Comparison of ENCODE assay signal across 17 mouse cellular contexts in the genomic region with DNA sequence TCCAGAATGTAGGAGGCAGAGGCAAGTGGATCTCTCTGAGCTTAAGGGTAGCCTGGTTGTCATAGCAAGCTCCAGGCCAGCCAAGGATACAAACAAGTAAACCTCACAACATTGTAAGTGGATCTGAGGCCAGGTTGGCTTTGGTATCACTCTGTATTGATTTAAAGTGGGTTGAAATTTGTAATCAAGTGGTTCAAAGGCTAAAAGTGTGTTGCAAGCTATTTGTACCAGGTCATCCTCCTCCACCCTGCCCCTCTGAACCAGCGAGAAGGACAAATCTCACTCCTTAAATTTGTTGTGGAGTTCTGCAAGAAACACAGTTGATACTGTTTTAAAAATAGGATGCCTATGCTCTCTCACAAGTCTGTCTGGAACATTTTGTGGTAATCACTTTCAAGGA.
"Had no signal": no experiment of that assay in that cellular context is flagged by ENCODE, and none has a peak within 500 bp of the region (broad histone marks: within the 10 kb centered on the region; RNA-seq: fewer than 3 reads in every experiment).

No protein-coding gene starts in this region.

- DNase-seq: lung, adult 2 months; lung, postnatal 14 days; lung, postnatal 36 days; right cerebral cortex, postnatal 14 days; thymus, adult 2 months; thymus, postnatal 25 days; thymus, postnatal 4 days had no signal

- H3K27me3 ChIP-seq: lung, embryonic 15.5 days; midbrain, embryonic 13.5 days; midbrain, embryonic 15.5 days; neural tube, embryonic 12.5 days; stomach, embryonic 15.5 days had no signal

- H3K27ac ChIP-seq: lung, embryonic 15.5 days; macrophage; midbrain, embryonic 13.5 days; midbrain, embryonic 15.5 days; neural tube, embryonic 12.5 days; stomach, embryonic 15.5 days; stomach, postnatal 0 days had no signal

- H3K4me2 ChIP-seq: lung, embryonic 15.5 days; midbrain, embryonic 11.5 days; midbrain, embryonic 13.5 days; midbrain, embryonic 15.5 days; neural tube, embryonic 12.5 days; stomach, embryonic 15.5 days had no signal

- H3K4me1 ChIP-seq: lung, embryonic 15.5 days; midbrain, embryonic 13.5 days; midbrain, embryonic 15.5 days; neural tube, embryonic 12.5 days had no signal

- H3K9me3 ChIP-seq: lung, embryonic 15.5 days; midbrain, embryonic 13.5 days; midbrain, embryonic 15.5 days; neural tube, embryonic 12.5 days; stomach, embryonic 15.5 days had no signal

- H3K36me3 ChIP-seq: lung, embryonic 15.5 days; midbrain, embryonic 13.5 days; midbrain, embryonic 15.5 days; neural tube, embryonic 12.5 days; stomach, embryonic 15.5 days had no signal

- ATAC-seq: lung, postnatal 0 days; midbrain, embryonic 13.5 days; midbrain, embryonic 15.5 days had no signal

- H3K9ac ChIP-seq: lung, embryonic 15.5 days; midbrain, embryonic 13.5 days; midbrain, embryonic 15.5 days; neural tube, embryonic 12.5 days; stomach, embryonic 15.5 days had no signal

- H3K4me3 ChIP-seq: lung, embryonic 15.5 days; megakaryocyte, embryonic 14.5 days; midbrain, embryonic 13.5 days; midbrain, embryonic 15.5 days; neural tube, embryonic 12.5 days; stomach, embryonic 15.5 days had no signal
